Mouse (Mus musculus) liver, embryonic 11.5 days (tissue): ENCODE data around the gene Cep85l. TPM values are rescaled to one million over a fixed set of nuclear protein-coding genes. Genes with fewer than 3 reads are reported as not detected.

Source experiments
- ATAC-seq: fragments of 200-750 bp; cut with Nextera tagmentation; replicated peaks from 2 replicates; pipeline ENCODE4 v1.8.0; 2017; ENCODE audit warnings: moderate number of reproducible peaks, mild to moderate bottlenecking, moderate TSS enrichment, moderate library complexity; ENCODE audit not compliant: low FRiP score
- DNase-seq: peaks from one replicate; pipeline ENCODE4 v3.0.0-alpha.2; 2017; ENCODE audit warnings: low spot score
- H3K27ac ChIP-seq: fragments of 300-500 bp; sonication (generic); 2 replicates; pipeline ENCODE4 v1.5.1; 2014; ENCODE audit warnings: mild to moderate bottlenecking, low read depth, low read length, control low read depth
- H3K27me3 ChIP-seq: fragments of 300-500 bp; sonication (generic); replicated peaks from 2 replicates; pipeline ENCODE4 v1.6.1; 2014; ENCODE audit warnings: low read length, mixed read lengths; ENCODE audit not compliant: control insufficient read depth, insufficient read depth
- H3K36me3 ChIP-seq: fragments of 300-500 bp; sonication (generic); 2 replicates; pipeline ENCODE4 v1.6.1; 2014; ENCODE audit warnings: mild to moderate bottlenecking, low read length, moderate library complexity, mixed read lengths; ENCODE audit not compliant: control insufficient read depth, insufficient read depth
- H3K4me1 ChIP-seq: fragments of 300-500 bp; sonication (generic); replicated peaks from 2 replicates; pipeline ENCODE4 v1.6.1; 2014; ENCODE audit warnings: low read length, mixed read lengths; ENCODE audit not compliant: control insufficient read depth, insufficient read depth
- H3K4me2 ChIP-seq: fragments of 300-500 bp; sonication (generic); 2 replicates; pipeline ENCODE4 v1.6.1; 2014; ENCODE audit warnings: mild to moderate bottlenecking, control low read depth, moderate library complexity
- H3K4me3 ChIP-seq: fragments of 300-500 bp; sonication (generic); 2 replicates; pipeline ENCODE4 v1.5.1; 2014; ENCODE audit warnings: low read depth, low read length, control low read depth
- H3K9ac ChIP-seq: fragments of 300-500 bp; sonication (generic); 2 replicates; pipeline ENCODE4 v1.6.1; 2014; ENCODE audit warnings: low read depth, low read length, control low read depth
- H3K9me3 ChIP-seq: fragments of 300-500 bp; sonication (generic); 2 replicates; pipeline ENCODE4 v1.6.1; 2016; ENCODE audit warnings: low read length, inconsistent platforms, mixed read lengths; ENCODE audit not compliant: control insufficient read depth
- WGBS: fragments of 180-500 bp; shearing (Covaris S2); extraction: QIAGEN DNeasy Blood & Tissue Kit; methylation state at CpG from one replicate; pipeline ENCODE4 v1.1.7; 2014; 5-methylcytosine and 5-hydroxymethylcytosine counted together
- polyA plus RNA-seq: library from polyadenylated mRNA; unstranded; fragments of >200 nt; fragmentation: Nextera tagmentation; extraction: Ambion mirVana; gene quantifications from 2 replicates; pipeline ENCODE4 v1.2.1, GENCODE M21; 2014

Gene Cep85l
- polyA plus RNA-seq, 1 experiment from 2014 or later = 2.6 TPM

GRCm38 (mm10) chr10:53359016-53359415 is 20.7 kb downstream of the Cep85l start:
- H3K36me3 ChIP-seq = peaks cover 6% of the 10 kb centered on the region; the same call in 1 of the 2 replicates
- H3K9me3 ChIP-seq = no peaks in the 10 kb centered on the region
- H3K9ac ChIP-seq = no peak overlapping the region
- 85% methylated on average over 3 of the region's 3 CpGs for WGBS
- no peak overlapping the region for H3K27ac ChIP-seq
- no peak overlapping the region for H3K4me3 ChIP-seq
- no peaks in the 10 kb centered on the region for H3K4me1 ChIP-seq
- no peak for DNase-seq
- H3K27me3 ChIP-seq = no peaks in the 10 kb centered on the region
- ATAC-seq = no peak
- no peak overlapping the region for H3K4me2 ChIP-seq

GRCm38 (mm10) chr10:53353665-53354064 is 26.1 kb downstream of the Cep85l start:
- DNase-seq (no peak), ATAC-seq (no peak)
- Histone ChIP-seq H3K4me1 (no peaks in the 10 kb centered on the region), H3K36me3 (0 out of 2 replicates have a peak, but pooled peaks cover 3% of the 10 kb centered on the region), H3K9me3 (no peaks in the 10 kb centered on the region), H3K9ac (no peak overlapping the region), H3K27ac (no peak overlapping the region), H3K4me3 (no peak overlapping the region), H3K27me3 (no peaks in the 10 kb centered on the region), H3K4me2 (no peak overlapping the region)
- 83% methylated on average over 3 of the region's 3 CpGs for WGBS

- no peak; the same call in 1 of the 2 replicates for ATAC-seq
- Histone ChIP-seq H3K4me2 (no peak overlapping the region), H3K36me3 (no peaks in the 10 kb centered on the region)
These were observed 30.5 kb downstream of the Cep85l start for GRCm38 (mm10) chr10:53349254-53349653.

GRCm38 (mm10) chr10:53347787-53348755 is 31.7 kb downstream of the Cep85l start:
- Histone ChIP-seq H3K9ac (no peak overlapping the region), H3K4me2 (no peak overlapping the region), H3K4me3 (no peak overlapping the region), H3K9me3 (no peaks in the 10 kb centered on the region), H3K27ac (no peak overlapping the region), H3K27me3 (no peaks in the 10 kb centered on the region), H3K36me3 (no peaks in the 10 kb centered on the region), H3K4me1 (no peaks in the 10 kb centered on the region)
- no peak; the same call in 1 of the 2 replicates for ATAC-seq
- 59% methylated on average over 10 of the region's 10 CpGs for WGBS
- DNase-seq = no peak

More at GRCm38 (mm10) chr10:53349254-53349653, 30.5 kb downstream of the Cep85l start:
- H3K9me3 ChIP-seq = no peaks in the 10 kb centered on the region
- no peak overlapping the region for H3K27ac ChIP-seq
- no peaks in the 10 kb centered on the region for H3K27me3 ChIP-seq
- H3K9ac ChIP-seq = no peak overlapping the region
- no peak for DNase-seq
- 74% methylated on average over 1 of the region's 1 CpGs for WGBS
- no peaks in the 10 kb centered on the region for H3K4me1 ChIP-seq
- H3K4me3 ChIP-seq = no peak overlapping the region

GRCm38 (mm10) chr10:53346916-53347315 is 32.8 kb downstream of the Cep85l start:
- 91% methylated on average over 5 of the region's 5 CpGs for WGBS
- Histone ChIP-seq H3K27me3 (no peaks in the 10 kb centered on the region), H3K4me2 (no peak overlapping the region), H3K9me3 (no peaks in the 10 kb centered on the region), H3K36me3 (no peaks in the 10 kb centered on the region), H3K27ac (no peak overlapping the region), H3K9ac (no peak overlapping the region), H3K4me3 (no peak overlapping the region), H3K4me1 (no peaks in the 10 kb centered on the region)
- DNase-seq (no peak), ATAC-seq (no peak)

- DNase-seq (no peak), ATAC-seq (no peak)
- H3K36me3 ChIP-seq = no peaks in the 10 kb centered on the region
- no peaks in the 10 kb centered on the region for H3K4me1 ChIP-seq
- H3K27me3 ChIP-seq = no peaks in the 10 kb centered on the region
- no peak overlapping the region for H3K4me3 ChIP-seq
- WGBS = 56% methylated on average over 3 of the region's 3 CpGs
- no peaks in the 10 kb centered on the region for H3K9me3 ChIP-seq
- H3K4me2 ChIP-seq = no peak overlapping the region
- H3K9ac ChIP-seq = no peak overlapping the region
- no peak overlapping the region for H3K27ac ChIP-seq
These were observed 33.2 kb downstream of the Cep85l start for GRCm38 (mm10) chr10:53346506-53346905.

GRCm38 (mm10) chr10:53345508-53345907 is 34.2 kb downstream of the Cep85l start:
- Histone ChIP-seq H3K36me3 (no peaks in the 10 kb centered on the region), H3K9me3 (no peaks in the 10 kb centered on the region), H3K4me2 (no peak overlapping the region), H3K9ac (no peak overlapping the region), H3K4me3 (no peak overlapping the region), H3K4me1 (no peaks in the 10 kb centered on the region), H3K27ac (no peak overlapping the region), H3K27me3 (no peaks in the 10 kb centered on the region)
- 83% methylated on average over 4 of the region's 4 CpGs for WGBS
- DNase-seq (no peak), ATAC-seq (no peak)

GRCm38 (mm10) chr10:53343865-53344264 is 35.9 kb downstream of the Cep85l start:
- no peak for DNase-seq
- H3K9ac ChIP-seq = no peak overlapping the region

GRCm38 (mm10) chr10:53343384-53343783 is 36.4 kb downstream of the Cep85l start:
- H3K36me3 ChIP-seq = no peaks in the 10 kb centered on the region
- H3K9me3 ChIP-seq = no peaks in the 10 kb centered on the region
- H3K9ac ChIP-seq = no peak overlapping the region
- no peak overlapping the region for H3K27ac ChIP-seq
- DNase-seq (no peak), ATAC-seq (no peak)
- WGBS = 64% methylated on average over 6 of the region's 6 CpGs
- H3K4me2 ChIP-seq = no peak overlapping the region
- H3K4me1 ChIP-seq = no peaks in the 10 kb centered on the region
- no peak overlapping the region for H3K4me3 ChIP-seq
- no peaks in the 10 kb centered on the region for H3K27me3 ChIP-seq

More at GRCm38 (mm10) chr10:53343865-53344264, 35.9 kb downstream of the Cep85l start:
- ATAC-seq = no peak
- 81% methylated on average over 10 of the region's 10 CpGs for WGBS
- H3K27ac ChIP-seq = no peak overlapping the region
- H3K4me1 ChIP-seq = no peaks in the 10 kb centered on the region
- H3K4me2 ChIP-seq = no peak overlapping the region
- H3K36me3 ChIP-seq = no peaks in the 10 kb centered on the region
- no peaks in the 10 kb centered on the region for H3K9me3 ChIP-seq
- H3K4me3 ChIP-seq = no peak overlapping the region
- no peaks in the 10 kb centered on the region for H3K27me3 ChIP-seq
